Mouse (Mus musculus) frontal cortex, adult (tissue): ENCODE data around the gene Adgrl3.
A peak's percentile ranks its signal among the peaks of the same experiment; 100 is the strongest.

ENCODE experiments used
- ATAC-seq: cut with Nextera tagmentation; 2 replicates; pipeline ENCODE4 v1.9.2; 2017; ENCODE audit warnings: mild to moderate bottlenecking, moderate library complexity, mixed read lengths; ENCODE audit not compliant: low TSS enrichment

The Adgrl3 gene

GRCm38 (mm10) chr5:81073875-81074274 is 53.9 kb downstream of the Adgrl3 start:
- no peak for ATAC-seq

- ATAC-seq = no peak
Observed at GRCm38 (mm10) chr5:81076377-81076776, 56.4 kb downstream of the Adgrl3 start.

GRCm38 (mm10) chr5:81077031-81077430 is 57.1 kb downstream of the Adgrl3 start:
- no peak for ATAC-seq

GRCm38 (mm10) chr5:81077990-81078389 is 58.1 kb downstream of the Adgrl3 start:
- no peak for ATAC-seq

- peak; percentile 50 for ATAC-seq
Observed at GRCm38 (mm10) chr5:81083698-81084360, 63.9 kb downstream of the Adgrl3 start.

- no peak for ATAC-seq
Observed at GRCm38 (mm10) chr5:81085152-81085551, 65.2 kb downstream of the Adgrl3 start.

- peak; percentile 87 for ATAC-seq
Observed at GRCm38 (mm10) chr5:81088667-81089066, 68.7 kb downstream of the Adgrl3 start.

GRCm38 (mm10) chr5:81094618-81095017 is 74.7 kb downstream of the Adgrl3 start:
- ATAC-seq = no peak

GRCm38 (mm10) chr5:81097131-81097530 is 77.2 kb downstream of the Adgrl3 start:
- no peak for ATAC-seq

- ATAC-seq = no peak
Observed at GRCm38 (mm10) chr5:81107431-81107830, 87.5 kb downstream of the Adgrl3 start.

- no peak for ATAC-seq
Observed at GRCm38 (mm10) chr5:81124483-81124882, 104.5 kb downstream of the Adgrl3 start.

GRCm38 (mm10) chr5:81127639-81128038 is 107.7 kb downstream of the Adgrl3 start:
- ATAC-seq = no peak

GRCm38 (mm10) chr5:81136394-81136793 is 116.5 kb downstream of the Adgrl3 start:
- peak; percentile 50 for ATAC-seq

- peak; percentile 66 for ATAC-seq
Observed at GRCm38 (mm10) chr5:81155791-81156190, 135.9 kb downstream of the Adgrl3 start.

- ATAC-seq = peak; percentile 47
Observed at GRCm38 (mm10) chr5:81156281-81156680, 136.3 kb downstream of the Adgrl3 start.

- ATAC-seq = peak; percentile 44
Observed at GRCm38 (mm10) chr5:81156796-81157195, 136.9 kb downstream of the Adgrl3 start.

GRCm38 (mm10) chr5:81159013-81159412 is 139.1 kb downstream of the Adgrl3 start:
- no peak for ATAC-seq

GRCm38 (mm10) chr5:81160431-81160830 is 140.5 kb downstream of the Adgrl3 start:
- ATAC-seq = no peak

GRCm38 (mm10) chr5:81188871-81189485 is 169.0 kb downstream of the Adgrl3 start:
- no peak for ATAC-seq

- ATAC-seq = no peak
Observed at GRCm38 (mm10) chr5:81200354-81200753, 180.4 kb downstream of the Adgrl3 start.

GRCm38 (mm10) chr5:81201885-81202284 is 181.9 kb downstream of the Adgrl3 start:
- no peak for ATAC-seq

- no peak for ATAC-seq
Observed at GRCm38 (mm10) chr5:81218500-81219057, 198.6 kb downstream of the Adgrl3 start.

GRCm38 (mm10) chr5:81224465-81224864 is 204.5 kb downstream of the Adgrl3 start:
- 0 out of 2 replicates have a peak, but pooled peaks have one; percentile 16 for ATAC-seq
